In genomic region chr2:29251095-29252058, GRCm38 (mm10) we compare ENCODE assay signal across 8 mouse cellular contexts. TPM values are rescaled to one million over a fixed set of nuclear protein-coding genes. Genes with fewer than 3 reads are reported as not detected.
A peak's percentile ranks its signal among the peaks of the same experiment; 100 is the strongest.
DNase-seq lines count a peak whose midpoint lies in the region; ATAC-seq and TF ChIP-seq lines count a peak whose summit lies in the region.

No protein-coding gene starts in this region.

- H3K79me2 ChIP-seq in liver, adult 2 months (ENCODE audit: control insufficient read depth, insufficient read depth, low read length): no peaks in the 10 kb centered on the region

- no peak for TF ChIP-seq POLR2A in liver, adult 2 months (IDR thresholded peaks at IDR 0.05; ENCODE audit: extremely low read depth, insufficient read depth, low read length)

- H3K36me3 ChIP-seq in heart, embryonic 12.5 days: no peaks in the 10 kb centered on the region
- no peaks in the 10 kb centered on the region for H3K36me3 ChIP-seq in liver, adult 2 months (ENCODE audit: control insufficient read depth, insufficient read depth, low read length)

- H3K27me3 ChIP-seq in heart, embryonic 12.5 days (replicated peaks): peaks cover 95% of the 10 kb centered on the region
- peaks cover 7% of the 10 kb centered on the region for H3K27me3 ChIP-seq in liver, adult 2 months (ENCODE audit: control insufficient read depth, insufficient read depth, low read length)

- H3K4me1 ChIP-seq in heart, embryonic 12.5 days (replicated peaks): peaks cover 38% of the 10 kb centered on the region
- no peaks in the 10 kb centered on the region for H3K4me1 ChIP-seq in liver, adult 2 months (ENCODE audit: control insufficient read depth, insufficient read depth, low read length)

- H3K9ac ChIP-seq in heart, embryonic 12.5 days: peak overlapping the region; percentile 69
- H3K9ac ChIP-seq in liver, adult 2 months (ENCODE audit: low read depth, low read length): peak overlapping the region; percentile 67

- DNase-seq in right cerebral cortex, postnatal 10 days (ENCODE audit: low spot score in 2 of 2): peak; percentile 45 to 49
- no peak for DNase-seq in right cerebral cortex, postnatal 25 days
- peak; percentile 37 to 54 for DNase-seq in adrenal gland, postnatal 36 days
- no peak for DNase-seq in liver, adult 2 months (ENCODE audit: extremely low read depth, low read depth, low spot score)
- DNase-seq in naive thymus-derived CD4-positive, alpha-beta T cell, adult 2 months (ENCODE audit: low read depth): peak; percentile 36
- no peak for DNase-seq in cerebellum, postnatal 36 days
- no peak for DNase-seq in T-cell, adult 2 months (ENCODE audit: low spot score)

- whole genome bisulfite sequencing in heart, embryonic 12.5 days: 1% methylated on average over 61 of the region's 61 CpGs
- WGBS in liver, adult 2 months: 2% methylated on average over 61 of the region's 61 CpGs

- no peaks in the 10 kb centered on the region for H3K9me3 ChIP-seq in heart, embryonic 12.5 days (replicated peaks)

- no peak overlapping the region for H3K27ac ChIP-seq in heart, embryonic 12.5 days (ENCODE audit: poor library complexity, severe bottlenecking)
- no peak overlapping the region for H3K27ac ChIP-seq in liver, adult 2 months (replicated peaks; ENCODE audit: insufficient read depth, low read depth, low read length)

- no peak for TF ChIP-seq CTCF in liver, adult 2 months (IDR thresholded peaks at IDR 0.05; ENCODE audit: low read depth, low read length)

- H3K4me3 ChIP-seq in heart, embryonic 12.5 days: peak overlapping the region; percentile 67
- H3K4me3 ChIP-seq in liver, adult 2 months (ENCODE audit: insufficient read depth, low read depth, low read length): peak overlapping the region; percentile 62

- no peak for ATAC-seq in heart, embryonic 12.5 days (ENCODE audit: insufficient number of reproducible peaks, low FRiP score)

- peak overlapping the region; percentile 99 for H3K4me2 ChIP-seq in heart, embryonic 12.5 days

RNA-seq across cellular contexts. Expression of gene Ntng2, which starts 1.4 kb away (rescaled TPM):
- 10 to 100 TPM; 35.0 to 44.2 TPM for total RNA-seq in adrenal gland, postnatal 36 days (2021)
- polyA plus RNA-seq in heart, embryonic 12.5 days (2016; fragmentation: Nextera tagmentation; extraction: Ambion mirVana): 0.26 and 0.33 TPM in 2 replicates
- total RNA-seq in liver, adult 2 months (2014; rRNA removed): 0.87 and 1.5 TPM in 2 replicates
- 4.0 and 5.1 TPM in 2 replicates for polyA plus RNA-seq in liver, adult 2 months (2012; rRNA removed)

Comparison
In these comparisons a context has a peak if more than half of its experiments do, and no peak if none do; other contexts are left out.
1. DNase-seq: peak in right cerebral cortex, postnatal 10 days (2 of 2), adrenal gland, postnatal 36 days (2 of 2) and naive thymus-derived CD4-positive, alpha-beta T cell, adult 2 months (single experiment); none in right cerebral cortex, postnatal 25 days (single experiment), liver, adult 2 months (single experiment), cerebellum, postnatal 36 days (0 of 2) and T-cell, adult 2 months (single experiment).
2. RNA of gene Ntng2, which starts 1.4 kb away (total RNA-seq): 35.0 to 44.2 TPM in adrenal gland, postnatal 36 days; 0.87 to 1.5 TPM in liver, adult 2 months; every median in the first group is over 10 times any median in the second.